ENCODE assay signal across 12 mouse cellular contexts in genomic region chr3:53502428-53502827, GRCm38 (mm10). TPM values are rescaled to one million over a fixed set of nuclear protein-coding genes. Genes with fewer than 3 reads are reported as not detected.
DNase-seq lines count a peak whose midpoint lies in the region; ATAC-seq and TF ChIP-seq lines count a peak whose summit lies in the region.
"Had no signal": no experiment of that assay in that cellular context is flagged by ENCODE, and none has a peak within 500 bp of the region (broad histone marks: within the 10 kb centered on the region; RNA-seq: fewer than 3 reads in every experiment).

No protein-coding gene starts in this region.

- TF ChIP-seq EP300 in heart, postnatal 0 days (IDR thresholded peaks at IDR 0.05; ENCODE audit: low read depth): no peak

- no peak overlapping the region for H3K4me2 ChIP-seq in heart, postnatal 0 days (ENCODE audit: low read depth, low read length)
- no peak overlapping the region for H3K4me2 ChIP-seq in lung, embryonic 14.5 days
- H3K4me2 ChIP-seq: limb, embryonic 15.5 days had no signal

- intact Hi-C loops in heart, postnatal 10 days (cut with DNase I): loop anchor here (5.0 kb wide), 1 partner anchor 1250 kb away; no protein-coding TSS in a partner anchor

- TF ChIP-seq CTCF in heart, postnatal 0 days (IDR thresholded peaks at IDR 0.05; ENCODE audit: low read depth): peak; percentile 72
- peak; percentile 69 for TF ChIP-seq CTCF in lung, embryonic 14.5 days (IDR thresholded peaks at IDR 0.05; ENCODE audit: low read depth)

- H3K9me3 ChIP-seq in heart, postnatal 0 days (replicated peaks; ENCODE audit: control insufficient read depth, low read length): no peaks in the 10 kb centered on the region
- no peaks in the 10 kb centered on the region for H3K9me3 ChIP-seq in lung, embryonic 14.5 days (ENCODE audit: low read depth, low read length)
- H3K9me3 ChIP-seq: limb, embryonic 15.5 days had no signal

- no peak overlapping the region for H3K9ac ChIP-seq in heart, postnatal 0 days (replicated peaks; ENCODE audit: low read depth, low read length)
- H3K9ac ChIP-seq in lung, embryonic 14.5 days: no peak overlapping the region
- H3K9ac ChIP-seq: limb, embryonic 15.5 days had no signal

- peak; percentile 68 for DNase-seq in heart, postnatal 0 days (ENCODE audit: low spot score)
- no peak for DNase-seq in heart, postnatal 10 days
- DNase-seq in lung, embryonic 14.5 days: peak; percentile 47
- DNase-seq in lung, adult 18-20 months: no peak
- peak; percentile 61 for DNase-seq in R1 (ENCODE audit: low read depth, low spot score)
- peak; percentile 34 for DNase-seq in retina, embryonic 14.5 days (ENCODE audit: low spot score)
- DNase-seq in adrenal gland, adult (ENCODE audit: inconsistent age in 2 of 2, low spot score in 1 of 2): no peak
- DNase-seq: kidney, postnatal 14 days had no signal

- peak; percentile 49; the same call in 1 of the 2 replicates for ATAC-seq in heart, postnatal 0 days (ENCODE audit: insufficient read depth, low read depth)
- ATAC-seq in lung, embryonic 14.5 days (ENCODE audit: insufficient read depth): no peak
- no peak for ATAC-seq in activated CD4-positive, CD25-positive, alpha-beta regulatory T cell, adult 4 months

- 54% methylated on average over 6 of the region's 6 CpGs for WGBS in heart, postnatal 0 days
- 61% methylated on average over 6 of the region's 6 CpGs for WGBS in lung, embryonic 14.5 days

- H3K27ac ChIP-seq in heart, postnatal 0 days (ENCODE audit: low read depth): no peak overlapping the region
- no peak overlapping the region for H3K27ac ChIP-seq in lung, embryonic 14.5 days (ENCODE audit: low read depth)
- H3K27ac ChIP-seq: limb, embryonic 15.5 days had no signal

- H3K27me3 ChIP-seq in heart, postnatal 0 days (ENCODE audit: control insufficient read depth, insufficient read depth, low read length): no peaks in the 10 kb centered on the region
- no peaks in the 10 kb centered on the region for H3K27me3 ChIP-seq in lung, embryonic 14.5 days (ENCODE audit: insufficient read depth, low read length)
- H3K27me3 ChIP-seq: limb, embryonic 15.5 days had no signal

- H3K4me1 ChIP-seq in heart, postnatal 0 days (ENCODE audit: control insufficient read depth, insufficient read depth): no peaks in the 10 kb centered on the region
- no peaks in the 10 kb centered on the region for H3K4me1 ChIP-seq in lung, embryonic 14.5 days (ENCODE audit: insufficient read depth)
- H3K4me1 ChIP-seq: limb, embryonic 15.5 days had no signal

- no peaks in the 10 kb centered on the region for H3K36me3 ChIP-seq in heart, postnatal 0 days (replicated peaks; ENCODE audit: control insufficient read depth, insufficient read depth, low read length)
- H3K36me3 ChIP-seq in lung, embryonic 14.5 days (ENCODE audit: insufficient read depth): no peaks in the 10 kb centered on the region
- H3K36me3 ChIP-seq: limb, embryonic 15.5 days had no signal

- H3K4me3 ChIP-seq in heart, postnatal 0 days (ENCODE audit: low read depth, low read length): no peak overlapping the region
- no peak overlapping the region for H3K4me3 ChIP-seq in lung, embryonic 14.5 days (ENCODE audit: low read depth, low read length)
- H3K4me3 ChIP-seq: limb, embryonic 15.5 days had no signal

RNA-seq across cellular contexts. Expression of gene Stoml3, which starts 14.0 kb away (rescaled TPM):
- total RNA-seq in heart, postnatal 0 days (2014; rRNA removed; ENCODE audit: low replicate concordance): 1.6 TPM in 1 of 2 replicates, not detected in the other
- not detected in 2 replicates for polyA plus RNA-seq in heart, postnatal 0 days (2015; fragmentation: Nextera tagmentation; extraction: Ambion mirVana)
- not detected for total RNA-seq in heart, postnatal 10 days (2021)
- polyA plus RNA-seq in lung, embryonic 14.5 days (2014; fragmentation: Nextera tagmentation; extraction: Ambion mirVana): 0.20 TPM in 1 of 2 replicates, not detected in the other
- polyA plus RNA-seq in activated CD4-positive, CD25-positive, alpha-beta regulatory T cell, adult 4 months (2017; shearing (Covaris generic)): not detected
- total RNA-seq: heart, adult 8-10 months had no signal
- polyA plus RNA-seq: small intestine, adult 2 months had no signal

RNA-seq across cellular contexts. Expression of gene Proser1, which starts 39.0 kb away (rescaled TPM):
- 2.4 and 4.3 TPM in 2 replicates for total RNA-seq in heart, postnatal 0 days (2014; rRNA removed; ENCODE audit: low replicate concordance)
- polyA plus RNA-seq in heart, postnatal 0 days (2015; fragmentation: Nextera tagmentation; extraction: Ambion mirVana): 8.2 and 8.6 TPM in 2 replicates
- total RNA-seq in heart, postnatal 10 days (2021): 10 to 100 TPM; 15.0 to 15.1 TPM
- polyA plus RNA-seq in lung, embryonic 14.5 days (2014; fragmentation: Nextera tagmentation; extraction: Ambion mirVana): 20.2 and 21.9 TPM in 2 replicates
- polyA plus RNA-seq in activated CD4-positive, CD25-positive, alpha-beta regulatory T cell, adult 4 months (2017; shearing (Covaris generic)): 1 to 10 TPM; 8.7 to 8.8 TPM

RNA-seq across cellular contexts. Expression of gene Nhlrc3, which starts 39.3 kb away (rescaled TPM):
- total RNA-seq in heart, postnatal 0 days (2014; rRNA removed; ENCODE audit: low replicate concordance): 4.9 and 5.1 TPM in 2 replicates
- 4.0 and 4.2 TPM in 2 replicates for polyA plus RNA-seq in heart, postnatal 0 days (2015; fragmentation: Nextera tagmentation; extraction: Ambion mirVana)
- 1 to 10 TPM; 7.6 to 7.9 TPM for total RNA-seq in heart, postnatal 10 days (2021)
- 7.9 and 8.5 TPM in 2 replicates for polyA plus RNA-seq in lung, embryonic 14.5 days (2014; fragmentation: Nextera tagmentation; extraction: Ambion mirVana)
- polyA plus RNA-seq in activated CD4-positive, CD25-positive, alpha-beta regulatory T cell, adult 4 months (2017; shearing (Covaris generic)): 10 to 100 TPM; 10.1 to 11.8 TPM

Comparison
In these comparisons a context has a peak if more than half of its experiments do, and no peak if none do; other contexts are left out.
1. DNase-seq: peak in heart, postnatal 0 days (single experiment), lung, embryonic 14.5 days (single experiment), R1 (single experiment) and retina, embryonic 14.5 days (single experiment); none in heart, postnatal 10 days (0 of 2), lung, adult 18-20 months (0 of 2) and adrenal gland, adult (0 of 2).